Mouse (Mus musculus) stomach, postnatal 0 days (tissue): ENCODE results near the gene Atg4c. TPM values are rescaled to one million over a fixed set of nuclear protein-coding genes. Genes with fewer than 3 reads are reported as not detected.

Experiments used
- ATAC-seq: fragments of 200-750 bp; cut with Nextera tagmentation; 2 replicates; pipeline ENCODE4 v1.8.0; 2017; ENCODE audit not compliant: low FRiP score, low TSS enrichment
- DNase-seq: peaks from one replicate; pipeline ENCODE4 v3.0.0-alpha.2; 2016; ENCODE audit warnings: low spot score
- H3K27ac ChIP-seq: fragments of 300-500 bp; sonication (generic); replicated peaks from 2 replicates; pipeline ENCODE4 v1.5.1; 2014; ENCODE audit warnings: mild to moderate bottlenecking, control low read depth
- H3K27me3 ChIP-seq: fragments of 300-500 bp; sonication (generic); 2 replicates; pipeline ENCODE4 v1.6.1; 2014; ENCODE audit warnings: low read length; ENCODE audit not compliant: control insufficient read depth, insufficient read depth
- H3K36me3 ChIP-seq: fragments of 300-500 bp; sonication (generic); 2 replicates; pipeline ENCODE4 v1.6.1; 2014; ENCODE audit warnings: low read length, mixed read lengths; ENCODE audit not compliant: control insufficient read depth, insufficient read depth
- H3K4me1 ChIP-seq: fragments of 300-500 bp; sonication (generic); replicated peaks from 2 replicates; pipeline ENCODE4 v1.6.1; 2014; ENCODE audit warnings: antibody characterized with exemption; ENCODE audit not compliant: control insufficient read depth, insufficient read depth
- H3K4me2 ChIP-seq: fragments of 300-500 bp; sonication (generic); replicated peaks from 2 replicates; pipeline ENCODE4 v1.6.1; 2014; ENCODE audit warnings: low read depth, mild to moderate bottlenecking, control low read depth, moderate library complexity
- H3K4me3 ChIP-seq: fragments of 300-500 bp; sonication (generic); 2 replicates; pipeline ENCODE4 v1.5.1; 2014; ENCODE audit warnings: low read depth, low read length, control low read depth
- H3K9ac ChIP-seq: fragments of 300-500 bp; sonication (generic); 2 replicates; pipeline ENCODE4 v1.6.1; 2014; ENCODE audit warnings: mild to moderate bottlenecking, low read length, control low read depth, mixed read lengths
- H3K9me3 ChIP-seq: fragments of 300-500 bp; sonication (generic); 2 replicates; pipeline ENCODE4 v1.6.1; 2016; ENCODE audit warnings: low read length; ENCODE audit not compliant: control insufficient read depth
- CTCF ChIP-seq: IDR thresholded peaks from 2 replicates; pipeline ENCODE4 v1.5.1; 2016; ENCODE audit warnings: antibody characterized with exemption, low read depth, mild to moderate bottlenecking, moderate library complexity
- EP300 ChIP-seq: optimal IDR thresholded peaks from 2 replicates; pipeline ENCODE3; 2016; ENCODE audit warnings: antibody characterized with exemption
- WGBS: fragments of 180-500 bp; shearing (Covaris S2); extraction: QIAGEN DNeasy Blood & Tissue Kit; methylation state at CpG from one replicate; pipeline ENCODE4 v1.1.7; 2014; 5-methylcytosine and 5-hydroxymethylcytosine counted together
- polyA plus RNA-seq: library from polyadenylated mRNA; unstranded; fragments of >200 nt; fragmentation: Nextera tagmentation; extraction: Ambion mirVana; gene quantifications from 2 replicates; pipeline ENCODE4 v1.2.1, GENCODE M21; 2015

Atg4c gene
- polyA plus RNA-seq, 1 experiment from 2014 or later, result 7.3 TPM

GRCm38 (mm10) chr4:99181739-99182419 lies 11.9 kb upstream of the Atg4c start:
- Histone ChIP-seq H3K4me2 (no peak overlapping the region), H3K9me3 (no peaks in the 10 kb centered on the region)
- WGBS, result 69% methylated on average over 9 of the region's 9 CpGs

GRCm38 (mm10) chr4:99182660-99183431 lies 10.9 kb upstream of the Atg4c start:
- Histone ChIP-seq H3K4me2 (no peak overlapping the region), H3K27me3 (no peaks in the 10 kb centered on the region), H3K27ac (no peak overlapping the region), H3K4me3 (no peak overlapping the region), H3K36me3 (no peaks in the 10 kb centered on the region), H3K9me3 (no peaks in the 10 kb centered on the region), H3K9ac (no peak overlapping the region), H3K4me1 (no peaks in the 10 kb centered on the region)
- TF ChIP-seq EP300 (no peak), CTCF (peak; percentile 83)
- WGBS, result 74% methylated on average over 20 of the region's 20 CpGs
- DNase-seq (no peak), ATAC-seq (no peak)

More at GRCm38 (mm10) chr4:99181739-99182419, 11.9 kb upstream of the Atg4c start:
- no peaks in the 10 kb centered on the region for H3K36me3 ChIP-seq
- no peak overlapping the region for H3K9ac ChIP-seq
- no peaks in the 10 kb centered on the region for H3K27me3 ChIP-seq
- ATAC-seq (no peak), DNase-seq (no peak)
- H3K4me1 ChIP-seq, result no peaks in the 10 kb centered on the region
- no peak for TF ChIP-seq CTCF
- H3K27ac ChIP-seq, result no peak overlapping the region
- H3K4me3 ChIP-seq, result no peak overlapping the region

GRCm38 (mm10) chr4:99184678-99185077 lies 9.1 kb upstream of the Atg4c start:
- H3K4me3 ChIP-seq, result no peak overlapping the region
- ATAC-seq, result no peak
- H3K27ac ChIP-seq, result no peak overlapping the region
- no peaks in the 10 kb centered on the region for H3K27me3 ChIP-seq
- no peak overlapping the region for H3K9ac ChIP-seq
- WGBS, result 67% methylated on average over 4 of the region's 4 CpGs
- no peaks in the 10 kb centered on the region for H3K36me3 ChIP-seq
- no peaks in the 10 kb centered on the region for H3K9me3 ChIP-seq
- H3K4me1 ChIP-seq, result no peaks in the 10 kb centered on the region
- DNase-seq, result no peak
- TF ChIP-seq EP300, result no peak
- no peak for TF ChIP-seq CTCF
- no peak overlapping the region for H3K4me2 ChIP-seq

- TF ChIP-seq CTCF, result no peak
- TF ChIP-seq EP300, result no peak
- DNase-seq, result no peak
- Histone ChIP-seq H3K4me3 (no peak overlapping the region), H3K9ac (no peak overlapping the region), H3K4me1 (no peaks in the 10 kb centered on the region), H3K36me3 (no peaks in the 10 kb centered on the region), H3K4me2 (no peak overlapping the region), H3K27ac (no peak overlapping the region), H3K27me3 (no peaks in the 10 kb centered on the region), H3K9me3 (no peaks in the 10 kb centered on the region)
- WGBS, result 71% methylated on average over 4 of the region's 4 CpGs
- ATAC-seq, result no peak
These were observed 8.4 kb upstream of the Atg4c start for GRCm38 (mm10) chr4:99185305-99185704.

- TF ChIP-seq CTCF (no peak), EP300 (no peak)
- Histone ChIP-seq H3K9me3 (no peaks in the 10 kb centered on the region), H3K4me3 (no peak overlapping the region), H3K27me3 (no peaks in the 10 kb centered on the region), H3K4me2 (no peak overlapping the region), H3K9ac (no peak overlapping the region), H3K27ac (no peak overlapping the region), H3K4me1 (no peaks in the 10 kb centered on the region), H3K36me3 (no peaks in the 10 kb centered on the region)
- ATAC-seq (no peak), DNase-seq (no peak)
- 84% methylated on average over 11 of the region's 11 CpGs for WGBS
These were observed 7.2 kb upstream of the Atg4c start for GRCm38 (mm10) chr4:99186412-99187125.
